Mouse (Mus musculus) gastrocnemius, postnatal 14 days (tissue): Measurements from ENCODE around the gene Cacul1. TPM values are rescaled to one million over a fixed set of nuclear protein-coding genes. Genes with fewer than 3 reads are reported as not detected.

Experiments used
- microRNA-seq, 2 experiments: library from miRNA; unstranded; fragments of <30 nt; microRNA quantifications; one replicate each; pipeline ENCODE4 v1.2.0; 2021
- total RNA-seq, 2 experiments: library from RNA; stranded (reverse); gene quantifications; 2 replicates each; pipeline ENCODE4 v1.2.3; 2021

Gene Cacul1
- total RNA-seq, 2 experiments from 2014 or later, result 25.4 to 26.0 TPM

Small RNA genes lying within 50 kb of the gene (microRNA-seq; reads per million reads assigned to microRNA genes)
- 0 to 0.32 reads per million in 2 experiments for gene Gm25238

Other genes starting within 250 kb of the Cacul1 start
- gene Prlhr, start 112.7 kb downstream of the Cacul1 start, total RNA-seq, result not detected
- under 1 TPM; 0.18 to 0.31 TPM for gene Nanos1, start 175.0 kb upstream of the Cacul1 start, total RNA-seq
- 10 to 100 TPM; 84.4 to 88.4 TPM for gene Eif3a, start 209.6 kb upstream of the Cacul1 start, total RNA-seq
- 10 to 100 TPM in 1 of 2 experiments, 1 to 10 TPM in 1; 8.3 to 11.3 TPM for gene Fam45a, start 230.6 kb upstream of the Cacul1 start, total RNA-seq